Mouse (Mus musculus): ENCODE results near the gene Olfr1489. TPM values are rescaled to one million over a fixed set of nuclear protein-coding genes. Genes with fewer than 3 reads are reported as not detected.
"Not testable (repeated sequence)": the region's sequence is repeated elsewhere in the genome, so short reads cannot be mapped to it uniquely, and the experiment has no call there.

Gene Olfr1489
- polyA plus RNA-seq (2014; fragmentation: Nextera tagmentation; extraction: Ambion mirVana) = not detected in 2 replicates

DNA sequence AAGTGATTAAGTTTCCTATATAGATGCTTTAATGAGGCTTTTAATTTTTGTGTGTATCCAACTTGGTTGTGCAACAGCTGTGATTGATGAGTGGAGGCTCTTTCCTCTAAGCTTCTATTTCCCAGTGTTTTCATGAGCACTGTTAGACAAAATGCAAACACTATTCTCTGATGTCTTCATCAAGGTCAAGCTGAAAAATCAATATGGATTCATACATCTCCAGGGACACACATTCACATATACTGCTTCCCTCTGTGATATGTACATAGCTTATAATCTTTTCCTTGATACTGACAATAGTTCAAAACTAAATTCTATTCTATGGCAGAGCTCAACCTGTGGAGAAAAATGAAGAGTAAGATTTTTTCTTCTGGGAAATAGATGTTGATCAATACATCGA, at the start of gene Olfr1489:
Gene Olfr1489, plus strand, starts transcription at position 301 of the 400 bp plus-strand sequence.
- Histone ChIP-seq H3K4me2 (no peak within 1 kb of the TSS), H3K4me1 (ENCODE audit: insufficient read depth) (no peaks in the 10 kb centered on the region), H3K36me3 (ENCODE audit: insufficient read depth) (no peaks in the 10 kb centered on the region), H3K27ac (ENCODE audit: low read depth) (no peak within 1 kb of the TSS), H3K9me3 (ENCODE audit: low read depth, low read length) (peaks cover under 1% of the 10 kb centered on the region; the same call in 1 of the 2 replicates), H3K4me3 (ENCODE audit: low read depth, low read length) (no peak within 1 kb of the TSS), H3K27me3 (ENCODE audit: insufficient read depth, low read length) (no peaks in the 10 kb centered on the region), H3K9ac (no peak within 1 kb of the TSS)
- 84% methylated on average over 1 of the region's 1 CpGs for WGBS
- DNase-seq = no peak
- no peak for TF ChIP-seq CTCF (IDR thresholded peaks at IDR 0.05; ENCODE audit: low read depth)
- no peak for ATAC-seq (ENCODE audit: insufficient read depth)

- WGBS = 87% methylated on average over 1 of the region's 1 CpGs
- H3K4me1 ChIP-seq (ENCODE audit: insufficient read depth) = no peaks in the 10 kb centered on the region
- no peak for DNase-seq
- no peaks in the 10 kb centered on the region for H3K36me3 ChIP-seq (ENCODE audit: insufficient read depth)
- ATAC-seq (ENCODE audit: insufficient read depth) = no peak
- no peak for TF ChIP-seq CTCF (IDR thresholded peaks at IDR 0.05; ENCODE audit: low read depth)
- no peaks in the 10 kb centered on the region for H3K9me3 ChIP-seq (ENCODE audit: low read depth, low read length)
- no peak within 1 kb of the TSS for H3K4me2 ChIP-seq
- H3K9ac ChIP-seq = no peak within 1 kb of the TSS
- no peaks in the 10 kb centered on the region for H3K27me3 ChIP-seq (ENCODE audit: insufficient read depth, low read length)
- H3K4me3 ChIP-seq (ENCODE audit: low read depth, low read length) = no peak within 1 kb of the TSS
- no peak within 1 kb of the TSS for H3K27ac ChIP-seq (ENCODE audit: low read depth)
These were observed 48.2 kb upstream of the Olfr1489 start, which contains the start of gene Olfr1484 for GRCm38 (mm10) chr19:13583211-13583610. Gene Olfr1484, plus strand, starts transcription at chr19:13583511.

- not testable (repeated sequence) for H3K4me2 ChIP-seq; H3K9me3 ChIP-seq (ENCODE audit: low read depth, low read length); H3K4me3 ChIP-seq (ENCODE audit: low read depth, low read length); DNase-seq; H3K27ac ChIP-seq (ENCODE audit: low read depth); H3K9ac ChIP-seq; ATAC-seq (ENCODE audit: insufficient read depth); H3K27me3 ChIP-seq (ENCODE audit: insufficient read depth, low read length); H3K36me3 ChIP-seq (ENCODE audit: insufficient read depth); H3K4me1 ChIP-seq (ENCODE audit: insufficient read depth)
- 89% methylated on average over 2 of the region's 2 CpGs for WGBS
These were observed 14.3 kb upstream of the Olfr1489 start, which contains the start of gene Olfr1487 for GRCm38 (mm10) chr19:13617075-13617474. Gene Olfr1487, plus strand, starts transcription at chr19:13617375.

DNA sequence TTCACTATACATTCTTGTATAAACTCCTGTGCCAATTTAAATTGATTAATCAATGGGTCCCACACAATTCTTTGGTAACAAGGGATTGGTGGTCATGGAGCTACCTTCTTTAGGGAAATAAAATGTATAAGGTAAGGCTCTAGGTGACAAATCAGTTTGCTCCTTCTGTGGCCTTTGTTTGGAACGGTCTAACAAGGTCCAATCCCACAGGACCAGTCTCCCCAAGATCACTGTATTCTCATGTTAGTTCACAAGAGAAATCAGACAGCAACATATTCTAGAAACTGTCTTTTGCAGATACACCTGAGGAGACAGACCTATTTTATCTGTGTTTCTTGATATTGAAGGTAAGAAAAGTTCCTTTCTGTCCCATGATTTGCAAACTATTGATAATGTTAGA, 19.4 kb downstream of the Olfr1489 start, which contains the start of gene Olfr1490:
Gene Olfr1490, plus strand, starts transcription at position 301 of the 400 bp plus-strand sequence.
- no peak for ATAC-seq (ENCODE audit: insufficient read depth)
- TF ChIP-seq CTCF (IDR thresholded peaks at IDR 0.05; ENCODE audit: low read depth) = no peak
- no peak within 1 kb of the TSS for H3K4me2 ChIP-seq
- H3K27ac ChIP-seq (ENCODE audit: low read depth) = no peak within 1 kb of the TSS
- WGBS = 58% methylated on average over 1 of the region's 1 CpGs
- H3K9me3 ChIP-seq (ENCODE audit: low read depth, low read length) = no peaks in the 10 kb centered on the region
- H3K9ac ChIP-seq = no peak within 1 kb of the TSS
- no peaks in the 10 kb centered on the region for H3K27me3 ChIP-seq (ENCODE audit: insufficient read depth, low read length)
- no peaks in the 10 kb centered on the region for H3K36me3 ChIP-seq (ENCODE audit: insufficient read depth)
- H3K4me3 ChIP-seq (ENCODE audit: low read depth, low read length) = no peak within 1 kb of the TSS
- no peaks in the 10 kb centered on the region for H3K4me1 ChIP-seq (ENCODE audit: insufficient read depth)
- DNase-seq = no peak

Small RNA genes lying within 50 kb of the gene (microRNA-seq; reads per million reads assigned to microRNA genes)
- gene Gm22323 (ENCODE audit: borderline number of aligned reads) = not detected
- not detected for gene Gm23931 (ENCODE audit: borderline number of aligned reads)

Other genes starting within 250 kb of the Olfr1489 start
- gene Olfr1469, start 223.8 kb upstream of the Olfr1489 start, polyA plus RNA-seq (2014; fragmentation: Nextera tagmentation; extraction: Ambion mirVana) = not detected in 2 replicates
- not detected in 2 replicates for gene Olfr1471, start 188.2 kb upstream of the Olfr1489 start, polyA plus RNA-seq (2014; fragmentation: Nextera tagmentation; extraction: Ambion mirVana)
- not detected in 2 replicates for gene Olfr1472, start 175.5 kb upstream of the Olfr1489 start, polyA plus RNA-seq (2014; fragmentation: Nextera tagmentation; extraction: Ambion mirVana)
- gene Olfr1474, start 162.1 kb upstream of the Olfr1489 start, polyA plus RNA-seq (2014; fragmentation: Nextera tagmentation; extraction: Ambion mirVana) = not detected in 2 replicates
- not detected in 2 replicates for gene Olfr1475, start 151.4 kb upstream of the Olfr1489 start, polyA plus RNA-seq (2014; fragmentation: Nextera tagmentation; extraction: Ambion mirVana)
- gene Olfr1477, start 131.1 kb upstream of the Olfr1489 start, polyA plus RNA-seq (2014; fragmentation: Nextera tagmentation; extraction: Ambion mirVana) = not detected in 2 replicates
- not detected in 2 replicates for gene Olfr1480, start 103.7 kb upstream of the Olfr1489 start, polyA plus RNA-seq (2014; fragmentation: Nextera tagmentation; extraction: Ambion mirVana)
- not detected in 2 replicates for gene Olfr1484, start 48.1 kb upstream of the Olfr1489 start, polyA plus RNA-seq (2014; fragmentation: Nextera tagmentation; extraction: Ambion mirVana)
- not detected in 2 replicates for gene Olfr1487, start 14.2 kb upstream of the Olfr1489 start, polyA plus RNA-seq (2014; fragmentation: Nextera tagmentation; extraction: Ambion mirVana)
- gene Olfr1490, start 19.5 kb downstream of the Olfr1489 start, polyA plus RNA-seq (2014; fragmentation: Nextera tagmentation; extraction: Ambion mirVana) = not detected in 2 replicates
- not detected in 2 replicates for gene Olfr1491, start 65.6 kb downstream of the Olfr1489 start, polyA plus RNA-seq (2014; fragmentation: Nextera tagmentation; extraction: Ambion mirVana)
- gene Olfr1493-ps1, start 91.7 kb downstream of the Olfr1489 start, polyA plus RNA-seq (2014; fragmentation: Nextera tagmentation; extraction: Ambion mirVana) = not detected in 2 replicates
- gene Olfr1494, start 108.1 kb downstream of the Olfr1489 start, polyA plus RNA-seq (2014; fragmentation: Nextera tagmentation; extraction: Ambion mirVana) = not detected in 2 replicates
- not detected in 2 replicates for gene Olfr1495, start 133.0 kb downstream of the Olfr1489 start, polyA plus RNA-seq (2014; fragmentation: Nextera tagmentation; extraction: Ambion mirVana)
- not detected in 2 replicates for gene Olfr1496, start 146.3 kb downstream of the Olfr1489 start, polyA plus RNA-seq (2014; fragmentation: Nextera tagmentation; extraction: Ambion mirVana)
- gene Olfr1497, start 166.6 kb downstream of the Olfr1489 start, polyA plus RNA-seq (2014; fragmentation: Nextera tagmentation; extraction: Ambion mirVana) = not detected in 2 replicates
- gene Olfr1499, start 187.8 kb downstream of the Olfr1489 start, polyA plus RNA-seq (2014; fragmentation: Nextera tagmentation; extraction: Ambion mirVana) = not detected in 2 replicates
- gene Olfr1500, start 198.9 kb downstream of the Olfr1489 start, polyA plus RNA-seq (2014; fragmentation: Nextera tagmentation; extraction: Ambion mirVana) = not detected in 2 replicates
- gene Olfr1501, start 219.1 kb downstream of the Olfr1489 start, polyA plus RNA-seq (2014; fragmentation: Nextera tagmentation; extraction: Ambion mirVana) = not detected in 2 replicates
- not detected in 2 replicates for gene Olfr1502, start 230.2 kb downstream of the Olfr1489 start, polyA plus RNA-seq (2014; fragmentation: Nextera tagmentation; extraction: Ambion mirVana)